Mouse (Mus musculus) left cerebral cortex, adult 6 months (tissue): Measurements from ENCODE around the gene Doc2g. TPM values are rescaled to one million over a fixed set of nuclear protein-coding genes. Genes with fewer than 3 reads are reported as not detected.

Experiments used
- long read RNA-seq, 2 experiments: library from polyadenylated mRNA; unstranded; transcript quantifications; one replicate each; pipeline ENCODE4 v2.0.0; 2019 to 2020
- polyA plus RNA-seq: library from polyadenylated mRNA; unstranded; fragments of <200 nt; fragmentation: Nextera tagmentation; gene quantifications from 2 replicates; pipeline ENCODE4 v1.2.3, GENCODE M21; 2021

The Doc2g gene
- 2.1 and 3.3 TPM in 2 replicates for polyA plus RNA-seq
- long read RNA-seq, experiment 1, transcript Doc2g-201 (11 exons, 1,469 nt): major isoform, 69 of 116 reads
- long read RNA-seq, experiment 1, partial matches to known transcripts: 17 of 116 reads
- long read RNA-seq, experiment 1, other reads (novel, unspliced or antisense): 29 of 116 reads
- long read RNA-seq, experiment 2, partial matches to known transcripts: 3 of 3 reads
- long read RNA-seq, experiment 2, other reads (novel, unspliced or antisense): 0 of 3 reads

GRCm38 (mm10) chr19:4003112-4003511, at the start of gene Doc2g:
Doc2g (plus strand) TSS chr19:4003313.

DNA sequence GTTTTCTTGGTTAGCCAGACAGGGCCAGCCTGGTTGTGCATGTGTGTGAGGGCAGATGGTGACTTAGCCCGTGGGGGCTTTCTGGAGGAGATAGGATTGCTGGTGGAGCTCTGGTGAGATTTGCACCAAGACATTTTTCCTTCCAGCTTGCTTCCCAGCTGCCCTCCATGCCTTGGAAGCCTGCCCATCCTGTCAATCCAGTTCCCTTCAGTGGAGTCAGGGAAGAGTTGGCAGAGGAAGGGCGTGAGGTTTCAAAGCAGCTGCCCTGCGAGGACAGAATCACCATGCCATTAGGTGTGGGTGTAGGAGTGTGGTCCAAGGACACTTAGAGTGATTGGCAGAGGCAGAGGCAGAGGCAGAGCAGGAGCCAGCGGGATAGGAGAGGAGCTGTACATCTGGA, 44.6 kb upstream of the Doc2g start, which contains the start of gene Aldh3b3:
Gene Aldh3b3 (plus strand): TSS at position 176 of the 400 bp plus-strand sequence.

DNA sequence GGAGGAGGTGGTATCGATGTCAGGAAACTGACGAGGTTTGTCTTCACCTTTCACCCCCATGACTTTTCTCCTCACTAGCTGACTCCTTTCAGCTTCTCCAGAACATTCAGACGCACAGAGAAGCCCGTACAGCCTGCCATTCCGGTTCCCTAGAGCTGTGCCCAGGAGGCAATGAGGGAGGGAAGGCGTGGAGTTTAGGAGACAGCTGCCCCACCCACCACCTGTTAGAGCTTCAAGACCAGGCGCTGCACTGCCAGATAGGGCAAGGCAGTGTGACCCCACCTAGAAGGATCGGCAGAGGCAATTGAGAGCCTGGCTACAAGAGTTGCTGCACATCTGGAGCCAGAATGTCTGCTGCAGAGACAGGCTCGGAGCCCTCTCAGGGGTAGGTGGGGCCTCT, 30.9 kb upstream of the Doc2g start, which contains the start of gene Aldh3b2:
Gene Aldh3b2 (plus strand): TSS at position 100 of the 400 bp plus-strand sequence.

DNA sequence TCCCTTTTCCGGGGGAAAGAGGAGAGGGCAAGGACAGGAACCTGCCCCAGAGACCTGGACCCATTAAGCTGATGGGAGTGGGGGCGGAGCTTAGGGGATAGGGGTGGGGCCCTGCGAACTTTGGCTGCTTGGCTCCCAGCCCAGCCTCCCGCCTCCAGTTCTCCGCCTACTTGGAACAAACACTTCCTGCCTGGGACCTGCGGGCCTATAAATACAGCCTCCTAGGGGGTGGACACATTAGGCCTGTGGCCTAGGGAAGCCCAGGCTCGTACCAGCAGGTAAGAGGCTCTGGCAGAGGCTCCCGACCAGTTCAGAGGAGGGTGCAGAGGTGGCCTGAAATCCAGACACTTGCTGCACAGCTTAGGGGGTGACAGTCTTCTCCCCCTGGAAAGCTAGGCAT, 16.8 kb upstream of the Doc2g start, which contains the start of gene Acy3:
Gene Acy3 (plus strand): TSS at position 237 of the 400 bp plus-strand sequence.

DNA sequence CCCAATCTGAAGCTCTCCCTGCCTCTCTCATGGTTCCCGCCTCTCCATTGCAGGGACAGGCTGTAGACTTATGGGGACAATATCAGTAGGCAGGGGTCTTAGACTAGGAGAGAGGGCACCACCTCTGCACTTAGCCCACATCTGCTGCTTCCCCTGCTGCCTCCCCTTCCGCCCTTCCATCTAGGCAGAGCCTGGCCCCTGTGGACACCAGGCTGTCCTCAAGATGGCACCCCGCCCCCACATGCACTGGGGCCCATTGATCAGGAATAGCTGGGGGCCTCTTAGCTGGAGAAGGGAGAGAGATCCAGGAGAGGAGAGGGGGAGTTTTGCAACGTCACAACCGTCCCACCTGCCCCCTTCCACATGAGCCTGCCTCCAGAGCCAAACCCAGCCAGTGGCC, 10.7 kb upstream of the Doc2g start, which contains the start of gene Tbx10:
Gene Tbx10 (plus strand): TSS at position 337 of the 400 bp plus-strand sequence.

GRCm38 (mm10) chr19:4000119-4000900, 2.8 kb upstream of the Doc2g start, which contains the start of the genes Nudt8 and Gm49405:
Nudt8 (plus strand) TSS chr19:4000580.
Gm49405 (plus strand) TSS chr19:4000626.

DNA sequence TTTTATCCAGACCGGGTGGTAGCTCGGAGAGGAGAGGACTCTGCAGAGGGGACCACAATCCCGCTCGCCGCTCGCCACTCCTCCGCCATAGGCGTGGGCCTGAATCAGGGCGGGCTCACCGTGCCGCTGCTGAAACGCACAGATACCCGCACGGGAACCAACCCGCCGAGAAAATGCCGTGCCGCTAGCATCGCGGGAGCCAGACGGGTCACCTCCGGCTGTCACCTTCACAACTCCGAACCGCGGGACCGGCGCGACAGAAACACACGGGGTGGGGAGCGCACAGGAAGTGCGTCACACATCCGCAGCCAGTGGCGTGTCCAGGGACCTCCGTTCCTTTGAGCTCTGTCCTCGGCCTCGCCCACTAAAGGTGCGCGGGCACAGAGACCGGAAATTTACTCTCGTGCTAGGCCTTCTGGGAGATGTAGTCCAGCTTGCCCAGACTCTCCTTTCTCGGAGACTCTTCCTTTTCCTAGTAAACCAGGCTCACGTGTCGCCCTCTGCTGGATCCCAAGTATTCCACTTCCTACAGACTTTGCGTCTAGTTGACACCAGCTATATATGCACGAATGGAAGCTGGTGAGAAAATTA, 9.4 kb downstream of the Doc2g start, which contains the start of gene Ndufv1:
Gene Ndufv1 (minus strand): TSS at position 375 of the 591 bp plus-strand sequence.

GRCm38 (mm10) chr19:4037788-4038232, 34.7 kb downstream of the Doc2g start, which contains the start of gene Gstp1:
Gstp1 (minus strand) TSS chr19:4037985.

GRCm38 (mm10) chr19:4045966-4046865, 43.1 kb downstream of the Doc2g start, which contains the start of gene Gstp2:
Gstp2 (minus strand) TSS chr19:4046023.

Other genes starting within 250 kb of the Doc2g start
- gene Kmt5b, start 235.9 kb upstream of the Doc2g start, polyA plus RNA-seq: 7.1 and 11.4 TPM in 2 replicates
- 15.9 and 22.7 TPM in 2 replicates for gene Chka, start 151.5 kb upstream of the Doc2g start, polyA plus RNA-seq
- 3.1 and 3.9 TPM in 2 replicates for gene Tcirg1, start 96.2 kb upstream of the Doc2g start, polyA plus RNA-seq
- 579 and 589 TPM in 2 replicates for gene Ndufs8, start 90.5 kb upstream of the Doc2g start, polyA plus RNA-seq
- 6.4 and 6.9 TPM in 2 replicates for gene Aldh3b1, start 73.5 kb upstream of the Doc2g start, polyA plus RNA-seq
- 20.5 and 23.3 TPM in 2 replicates for gene Unc93b1, start 68.1 kb upstream of the Doc2g start, polyA plus RNA-seq
- 0.13 TPM in 1 of 2 replicates, not detected in the other for gene Aldh3b3, start 44.7 kb upstream of the Doc2g start, polyA plus RNA-seq
- gene Aldh3b2, start 31.0 kb upstream of the Doc2g start, polyA plus RNA-seq: 2.0 and 2.7 TPM in 2 replicates
- gene Acy3, start 16.7 kb upstream of the Doc2g start, polyA plus RNA-seq: 3.2 and 3.9 TPM in 2 replicates
- not detected in 2 replicates for gene Tbx10, start 10.6 kb upstream of the Doc2g start, polyA plus RNA-seq
- 21.4 and 23.0 TPM in 2 replicates for gene Nudt8, start 2.7 kb upstream of the Doc2g start, polyA plus RNA-seq
- gene Gm49405, start 2.7 kb upstream of the Doc2g start, polyA plus RNA-seq: 0.13 and 0.21 TPM in 2 replicates
- 400 and 516 TPM in 2 replicates for gene Ndufv1, start 9.5 kb downstream of the Doc2g start, polyA plus RNA-seq
- gene Gstp1, start 34.7 kb downstream of the Doc2g start, polyA plus RNA-seq: 1,005 and 1,067 TPM in 2 replicates
- 2.2 and 7.2 TPM in 2 replicates for gene Gstp2, start 42.7 kb downstream of the Doc2g start, polyA plus RNA-seq
- not detected in 2 replicates for gene Gstp3, start 56.3 kb downstream of the Doc2g start, polyA plus RNA-seq
- not detected in 2 replicates for gene Cabp2, start 78.3 kb downstream of the Doc2g start, polyA plus RNA-seq
- 52.6 and 68.9 TPM in 2 replicates for gene Cdk2ap2, start 93.9 kb downstream of the Doc2g start, polyA plus RNA-seq
- 53.9 and 65.8 TPM in 2 replicates for gene Pitpnm1, start 96.7 kb downstream of the Doc2g start, polyA plus RNA-seq
- gene Aip, start 122.5 kb downstream of the Doc2g start, polyA plus RNA-seq: 168 and 240 TPM in 2 replicates
- not detected in 2 replicates for gene Gpr152, start 136.5 kb downstream of the Doc2g start, polyA plus RNA-seq
- 0.06 and 0.11 TPM in 2 replicates for gene Cabp4, start 140.7 kb downstream of the Doc2g start, polyA plus RNA-seq
- 87.0 and 103 TPM in 2 replicates for gene Coro1b, start 145.3 kb downstream of the Doc2g start, polyA plus RNA-seq
- 0.72 and 1.4 TPM in 2 replicates for gene Ptprcap, start 150.3 kb downstream of the Doc2g start, polyA plus RNA-seq
- gene Rps6kb2, start 160.0 kb downstream of the Doc2g start, polyA plus RNA-seq: 11.8 and 16.7 TPM in 2 replicates
- gene Carns1, start 172.2 kb downstream of the Doc2g start, polyA plus RNA-seq: 4.2 and 4.3 TPM in 2 replicates
- gene Tbc1d10c, start 188.0 kb downstream of the Doc2g start, polyA plus RNA-seq: 0.51 and 0.69 TPM in 2 replicates
- gene Ppp1ca, start 188.8 kb downstream of the Doc2g start, polyA plus RNA-seq: 387 and 460 TPM in 2 replicates
- gene Rad9a, start 198.3 kb downstream of the Doc2g start, polyA plus RNA-seq: 6.8 and 7.0 TPM in 2 replicates
- gene Clcf1, start 210.9 kb downstream of the Doc2g start, polyA plus RNA-seq: 0.19 and 0.76 TPM in 2 replicates
- not detected in 2 replicates for gene AC109138.7, start 211.0 kb downstream of the Doc2g start, polyA plus RNA-seq
- 31.3 and 44.7 TPM in 2 replicates for gene Pold4, start 228.6 kb downstream of the Doc2g start, polyA plus RNA-seq